Mouse (Mus musculus) heart, embryonic 15.5 days (tissue): ENCODE measurements around the gene Rtn4rl1. TPM values are rescaled to one million over a fixed set of nuclear protein-coding genes. Genes with fewer than 3 reads are reported as not detected.

Experiments used
- ATAC-seq: fragments of 200-750 bp; cut with Nextera tagmentation; replicated peaks from 2 replicates; pipeline ENCODE4 v1.8.0; 2017; ENCODE audit warnings: low read depth, moderate TSS enrichment; ENCODE audit not compliant: insufficient number of reproducible peaks, insufficient read depth, low FRiP score
- H3K27ac ChIP-seq: fragments of 300-500 bp; sonication (generic); 2 replicates; pipeline ENCODE4 v1.5.1; 2015; ENCODE audit warnings: mild to moderate bottlenecking, inconsistent platforms
- H3K27me3 ChIP-seq: fragments of 300-500 bp; sonication (generic); 2 replicates; pipeline ENCODE4 v1.6.1; 2015; ENCODE audit warnings: inconsistent platforms
- H3K36me3 ChIP-seq: fragments of 300-500 bp; sonication (generic); 2 replicates; pipeline ENCODE4 v1.6.1; 2015; ENCODE audit warnings: mild to moderate bottlenecking, inconsistent platforms
- H3K4me1 ChIP-seq: fragments of 300-500 bp; sonication (generic); replicated peaks from 2 replicates; pipeline ENCODE4 v1.6.1; 2015; ENCODE audit warnings: inconsistent platforms
- H3K4me2 ChIP-seq: fragments of 300-500 bp; sonication (generic); 2 replicates; pipeline ENCODE4 v1.6.1; 2015; ENCODE audit warnings: inconsistent platforms, mild to moderate bottlenecking, moderate library complexity
- H3K4me3 ChIP-seq: fragments of 300-500 bp; sonication (generic); 2 replicates; pipeline ENCODE4 v1.5.1; 2015; ENCODE audit warnings: mild to moderate bottlenecking, inconsistent platforms
- H3K9ac ChIP-seq: fragments of 300-500 bp; sonication (generic); 2 replicates; pipeline ENCODE4 v1.6.1; 2015; ENCODE audit warnings: mild to moderate bottlenecking, inconsistent platforms
- H3K9me3 ChIP-seq: fragments of 300-500 bp; sonication (generic); replicated peaks from 2 replicates; pipeline ENCODE4 v1.6.1; 2016; ENCODE audit warnings: inconsistent platforms
- WGBS: fragments of 180-500 bp; shearing (Covaris S2); methylation state at CpG from one replicate; pipeline ENCODE4 v1.1.7; 2015; ENCODE audit warnings: mixed read lengths; 5-methylcytosine and 5-hydroxymethylcytosine counted together
- polyA plus RNA-seq: library from polyadenylated mRNA; unstranded; fragments of >200 nt; fragmentation: Nextera tagmentation; extraction: Ambion mirVana; gene quantifications from 2 replicates; pipeline ENCODE4 v1.2.1, GENCODE M21; 2015

Rtn4rl1 gene
- 12.4 and 13.1 TPM in 2 replicates for polyA plus RNA-seq

- ATAC-seq, result peak; percentile 53
- H3K27ac ChIP-seq, result peak within 1 kb of the TSS; percentile 93
- peak within 1 kb of the TSS; percentile 94 for H3K4me2 ChIP-seq
- peaks cover 29% of the 10 kb centered on the region for H3K27me3 ChIP-seq
- H3K4me3 ChIP-seq, result peak within 1 kb of the TSS; percentile 70
- no peaks in the 10 kb centered on the region for H3K9me3 ChIP-seq
- H3K9ac ChIP-seq, result peak within 1 kb of the TSS; percentile 71
- under 1% methylated on average over 62 of the region's 84 CpGs for WGBS
- H3K4me1 ChIP-seq, result peaks cover 75% of the 10 kb centered on the region
- H3K36me3 ChIP-seq, result no peaks in the 10 kb centered on the region
Measured at GRCm38 (mm10) chr11:75193256-75194071, at the start of gene Rtn4rl1. TSS of gene Rtn4rl1 (plus strand) at chr11:75193783.

- Histone ChIP-seq H3K9ac (no peak overlapping the region), H3K36me3 (peaks cover 32% of the 10 kb centered on the region), H3K4me1 (peaks cover 39% of the 10 kb centered on the region), H3K27ac (peak overlapping the region; percentile 31; the same call in 1 of the 2 replicates), H3K4me2 (no peak overlapping the region), H3K4me3 (no peak overlapping the region), H3K9me3 (no peaks in the 10 kb centered on the region), H3K27me3 (no peaks in the 10 kb centered on the region)
- no peak for ATAC-seq
- WGBS, result 72% methylated on average over 2 of the region's 2 CpGs
Measured at GRCm38 (mm10) chr11:75145841-75146240, 47.7 kb upstream of the Rtn4rl1 start.

- peaks cover 31% of the 10 kb centered on the region for H3K4me1 ChIP-seq
- no peak overlapping the region for H3K4me3 ChIP-seq
- H3K9ac ChIP-seq, result peak overlapping the region; percentile 46
- H3K4me2 ChIP-seq, result 0 out of 2 replicates have a peak overlapping the region, but pooled peaks have one; percentile 19
- 24% methylated on average over 11 of the region's 11 CpGs for WGBS
- H3K27me3 ChIP-seq, result no peaks in the 10 kb centered on the region
- no peaks in the 10 kb centered on the region for H3K9me3 ChIP-seq
- peak overlapping the region; percentile 71 for H3K27ac ChIP-seq
- peak; percentile 66 for ATAC-seq
- peaks cover 32% of the 10 kb centered on the region for H3K36me3 ChIP-seq
Measured at GRCm38 (mm10) chr11:75147106-75147845, 46.3 kb upstream of the Rtn4rl1 start.

GRCm38 (mm10) chr11:75147846-75148168, 45.8 kb upstream of the Rtn4rl1 start:
- peaks cover 36% of the 10 kb centered on the region for H3K4me1 ChIP-seq
- peak; percentile 74 for ATAC-seq
- peak overlapping the region; percentile 71 for H3K27ac ChIP-seq
- no peak overlapping the region for H3K4me3 ChIP-seq
- H3K27me3 ChIP-seq, result no peaks in the 10 kb centered on the region
- H3K36me3 ChIP-seq, result peaks cover 29% of the 10 kb centered on the region
- 19% methylated on average over 3 of the region's 3 CpGs for WGBS
- no peak overlapping the region for H3K4me2 ChIP-seq
- no peaks in the 10 kb centered on the region for H3K9me3 ChIP-seq
- H3K9ac ChIP-seq, result no peak overlapping the region

GRCm38 (mm10) chr11:75148332-75149035, 45.1 kb upstream of the Rtn4rl1 start:
- peak; percentile 27; the same call in 1 of the 2 replicates for ATAC-seq
- H3K4me3 ChIP-seq, result no peak overlapping the region
- H3K9me3 ChIP-seq, result no peaks in the 10 kb centered on the region
- 78% methylated on average over 11 of the region's 11 CpGs for whole genome bisulfite sequencing
- H3K27ac ChIP-seq, result peak overlapping the region; percentile 71
- peaks cover 25% of the 10 kb centered on the region for H3K36me3 ChIP-seq
- no peak overlapping the region for H3K9ac ChIP-seq
- no peak overlapping the region for H3K4me2 ChIP-seq
- H3K4me1 ChIP-seq, result peaks cover 38% of the 10 kb centered on the region
- H3K27me3 ChIP-seq, result no peaks in the 10 kb centered on the region

GRCm38 (mm10) chr11:75150346-75150745, 43.2 kb upstream of the Rtn4rl1 start:
- no peaks in the 10 kb centered on the region for H3K27me3 ChIP-seq
- H3K4me1 ChIP-seq, result peaks cover 42% of the 10 kb centered on the region
- no peak overlapping the region for H3K4me3 ChIP-seq
- peaks cover 7% of the 10 kb centered on the region for H3K36me3 ChIP-seq
- no peak overlapping the region for H3K9ac ChIP-seq
- no peak overlapping the region for H3K4me2 ChIP-seq
- no peaks in the 10 kb centered on the region for H3K9me3 ChIP-seq
- ATAC-seq, result no peak
- H3K27ac ChIP-seq, result no peak overlapping the region
- WGBS, result 96% methylated on average over 1 of the region's 1 CpGs

- H3K27ac ChIP-seq, result peak overlapping the region; percentile 83
- peaks cover 44% of the 10 kb centered on the region for H3K4me1 ChIP-seq
- WGBS, result 54% methylated on average over 18 of the region's 18 CpGs
Measured at GRCm38 (mm10) chr11:75152603-75153557, 40.7 kb upstream of the Rtn4rl1 start.

GRCm38 (mm10) chr11:75154053-75154585, 39.5 kb upstream of the Rtn4rl1 start:
- ATAC-seq, result no peak
- no peaks in the 10 kb centered on the region for H3K27me3 ChIP-seq
- H3K9me3 ChIP-seq, result no peaks in the 10 kb centered on the region
- no peak overlapping the region for H3K4me3 ChIP-seq
- H3K27ac ChIP-seq, result peak overlapping the region; percentile 83
- 57% methylated on average over 6 of the region's 6 CpGs for WGBS
- peaks cover 40% of the 10 kb centered on the region for H3K4me1 ChIP-seq
- H3K4me2 ChIP-seq, result no peak overlapping the region
- H3K9ac ChIP-seq, result no peak overlapping the region
- H3K36me3 ChIP-seq, result peaks cover 7% of the 10 kb centered on the region

More at GRCm38 (mm10) chr11:75152603-75153557, 40.7 kb upstream of the Rtn4rl1 start:
- Histone ChIP-seq H3K4me2 (no peak overlapping the region), H3K36me3 (peaks cover 7% of the 10 kb centered on the region), H3K9ac (no peak overlapping the region), H3K9me3 (no peaks in the 10 kb centered on the region), H3K27me3 (no peaks in the 10 kb centered on the region), H3K4me3 (no peak overlapping the region)
- peak; percentile 60 for ATAC-seq

GRCm38 (mm10) chr11:75155985-75156384, 37.6 kb upstream of the Rtn4rl1 start:
- Histone ChIP-seq H3K4me2 (no peak overlapping the region), H3K9me3 (no peaks in the 10 kb centered on the region), H3K27ac (peak overlapping the region; percentile 64), H3K4me3 (no peak overlapping the region), H3K4me1 (peaks cover 40% of the 10 kb centered on the region), H3K27me3 (no peaks in the 10 kb centered on the region), H3K9ac (no peak overlapping the region), H3K36me3 (peaks cover 8% of the 10 kb centered on the region; the same call in 1 of the 2 replicates)
- ATAC-seq, result no peak
- 58% methylated on average over 6 of the region's 6 CpGs for WGBS

- Histone ChIP-seq H3K27me3 (no peaks in the 10 kb centered on the region), H3K27ac (peak overlapping the region; percentile 64), H3K9ac (no peak overlapping the region), H3K4me1 (peaks cover 43% of the 10 kb centered on the region), H3K36me3 (peaks cover 12% of the 10 kb centered on the region; the same call in 1 of the 2 replicates), H3K9me3 (no peaks in the 10 kb centered on the region), H3K4me2 (no peak overlapping the region), H3K4me3 (no peak overlapping the region)
- 44% methylated on average over 5 of the region's 5 CpGs for WGBS
- ATAC-seq, result no peak
Measured at GRCm38 (mm10) chr11:75156416-75156815, 37.2 kb upstream of the Rtn4rl1 start.
